Mouse (Mus musculus) C2C12 (cell line): ENCODE measurements at regions not wholly inside any gene's neighbourhood (a gene's known extent, or its start where the extent isn't known, plus 50 kb on each side); places are given as distances from the start of the nearest gene placed in this dataset.

Experiments
- H3K27me3 ChIP-seq: one replicate; pipeline ENCODE4 v1.6.1; 2011; ENCODE audit not compliant: control insufficient read depth, insufficient read depth, insufficient read length
- H3K36me3 ChIP-seq: one replicate; pipeline ENCODE4 v1.6.1; 2011; ENCODE audit not compliant: control insufficient read depth, insufficient read depth
- H3K4me3 ChIP-seq: one replicate; pipeline ENCODE4 v1.5.1; 2011; ENCODE audit warnings: mild to moderate bottlenecking, control low read depth; ENCODE audit not compliant: poor library complexity, insufficient read depth, severe bottlenecking
- H3K79me2 ChIP-seq: one replicate; pipeline ENCODE4 v1.6.1; 2011; ENCODE audit not compliant: control insufficient read depth, insufficient read depth
- H3K79me3 ChIP-seq: one replicate; pipeline ENCODE4 v1.6.1; 2011; ENCODE audit warnings: low read depth, control low read depth
- H3ac ChIP-seq: one replicate; pipeline ENCODE3; 2011; ENCODE audit warnings: low read depth; ENCODE audit not compliant: control insufficient read depth, insufficient read length
- CEBPB ChIP-seq: IDR thresholded peaks from one replicate; pipeline ENCODE4 v1.6.1; 2011; ENCODE audit warnings: low read depth, mild to moderate bottlenecking, control low read depth, moderate library complexity
- CTCF ChIP-seq: IDR thresholded peaks from one replicate; pipeline ENCODE4 v1.5.1; 2011; ENCODE audit not compliant: control insufficient read depth, insufficient read depth, insufficient read length
- FOSL1 ChIP-seq: IDR thresholded peaks from one replicate; pipeline ENCODE4 v1.8.0; 2011; ENCODE audit warnings: mild to moderate bottlenecking, low read length; ENCODE audit not compliant: poor library complexity, insufficient read depth, severe bottlenecking
- MAX ChIP-seq: IDR thresholded peaks from one replicate; pipeline ENCODE4 v1.6.1; 2011; ENCODE audit warnings: mild to moderate bottlenecking, control low read depth
- MYOD1 ChIP-seq: IDR thresholded peaks from one replicate; pipeline ENCODE4 v1.6.1; 2011; ENCODE audit warnings: low read depth; ENCODE audit not compliant: control insufficient read depth, insufficient read length
- MYOG ChIP-seq: IDR thresholded peaks from one replicate; pipeline ENCODE4 v1.6.1; 2011; ENCODE audit not compliant: control insufficient read depth, insufficient read length; ENCODE audit errors: extremely low read depth
- USF1 ChIP-seq: IDR thresholded peaks from one replicate; pipeline ENCODE4 v1.6.1; 2011; ENCODE audit warnings: low read depth, mild to moderate bottlenecking, control low read depth, moderate library complexity

DNA sequence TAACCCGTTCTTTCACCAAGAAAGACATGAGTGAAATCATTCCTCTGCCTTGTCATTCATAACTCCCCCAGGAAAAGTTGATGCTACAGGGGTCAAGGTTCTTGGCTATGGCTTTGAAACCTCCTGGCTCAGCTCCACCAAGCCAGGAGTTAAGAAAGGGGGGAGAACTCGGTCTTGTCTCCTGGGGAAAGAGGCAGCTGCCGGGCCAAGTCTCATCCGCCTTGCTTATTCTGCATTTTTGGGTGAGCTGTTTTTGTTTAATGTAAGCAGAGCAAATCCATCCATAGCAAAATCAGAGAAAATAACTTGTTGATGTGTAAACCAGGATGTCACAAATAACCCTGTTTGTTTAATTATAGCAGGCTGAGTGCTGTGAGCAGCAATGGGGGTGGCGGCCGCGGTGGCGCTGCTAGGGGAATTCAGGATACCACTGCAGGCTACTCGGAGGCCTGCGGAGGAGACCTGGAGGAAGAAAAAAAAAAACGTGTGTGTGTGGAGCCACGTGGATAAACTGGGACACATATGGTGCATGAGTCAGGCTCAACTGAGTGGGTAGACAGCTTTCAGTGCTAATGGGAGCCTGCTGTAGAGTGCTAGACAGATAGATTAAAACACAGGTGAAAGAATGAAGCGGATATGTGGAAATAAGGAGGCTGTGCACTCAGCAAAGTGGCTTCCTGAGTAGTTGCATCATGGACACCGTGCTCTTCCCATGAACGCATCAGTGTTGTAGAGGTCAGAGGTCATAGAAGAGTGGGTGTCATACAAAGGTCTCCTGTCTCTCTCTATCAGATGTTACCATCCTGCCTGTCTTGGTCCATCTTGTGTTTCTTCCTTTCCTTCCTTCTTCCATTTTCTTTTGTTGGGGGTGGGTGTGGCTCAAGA, 203.5 kb downstream of the Ttc8 start:
- Histone ChIP-seq H3K36me3 (no peaks in the 10 kb centered on the region), H3K79me3 (no peaks in the 10 kb centered on the region), H3K27me3 (no peaks in the 10 kb centered on the region), H3K79me2 (no peaks in the 10 kb centered on the region), H3ac (no peak overlapping the region), H3K4me3 (no peak overlapping the region)
- no peak for TF ChIP-seq MYOD1
- TF ChIP-seq USF1, result no peak
- no peak for TF ChIP-seq MAX
- TF ChIP-seq MYOG, result no peak
- no peak for TF ChIP-seq CTCF
- TF ChIP-seq FOSL1, result no peak
- TF ChIP-seq CEBPB, result no peak

GRCm38 (mm10) chr12:99126129-99126528, 205.8 kb downstream of the Ttc8 start:
- Histone ChIP-seq H3K79me2 (no peaks in the 10 kb centered on the region), H3ac (no peak overlapping the region), H3K36me3 (no peaks in the 10 kb centered on the region), H3K27me3 (no peaks in the 10 kb centered on the region), H3K4me3 (no peak overlapping the region), H3K79me3 (no peaks in the 10 kb centered on the region)
- TF ChIP-seq CTCF (no peak), CEBPB (no peak), MAX (no peak), MYOG (no peak), FOSL1 (no peak)
